Comparison of ENCODE assay signal across 8 mouse cellular contexts in genomic region chr7:38111996-38112395, GRCm38 (mm10). TPM values are rescaled to one million over a fixed set of nuclear protein-coding genes. Genes with fewer than 3 reads are reported as not detected.
DNase-seq lines count a peak whose midpoint lies in the region; ATAC-seq lines count a peak whose summit lies in the region.

No protein-coding gene starts in this region.

- no peak overlapping the region for H3K9ac ChIP-seq in heart, embryonic 11.5 days (ENCODE audit: low read depth, low read length)

- H3K9me3 ChIP-seq in heart, embryonic 11.5 days (replicated peaks; ENCODE audit: control insufficient read depth, low read length) = no peaks in the 10 kb centered on the region

- intact Hi-C loops in left cerebral cortex, postnatal 4 days (cut with DNase I) = no loop called here
- intact Hi-C loops in left cerebral cortex, postnatal 36 days (cut with DNase I) = no loop called here

- peak; percentile 58 for DNase-seq in left cerebral cortex, postnatal 4 days
- no peak for DNase-seq in left cerebral cortex, postnatal 36 days (ENCODE audit: low spot score in 2 of 2)
- peak; percentile 71 to 77 for DNase-seq in cerebellum, postnatal 10 days
- peak; percentile 54 to 77 for DNase-seq in kidney, postnatal 25 days
- peak; percentile 78 to 95 for DNase-seq in lung, postnatal 4 days
- no peak for DNase-seq in frontal cortex, postnatal 25 days (ENCODE audit: low spot score in 2 of 2)
- no peak for DNase-seq in B cell, adult 2 months

- H3K27me3 ChIP-seq in heart, embryonic 11.5 days (ENCODE audit: control insufficient read depth, insufficient read depth, low read length) = no peaks in the 10 kb centered on the region

- 0 out of 2 replicates have a peak overlapping the region, but pooled peaks have one; percentile 46 for H3K27ac ChIP-seq in heart, embryonic 11.5 days (ENCODE audit: low read depth, low read length)

- ATAC-seq in heart, embryonic 11.5 days (replicated peaks; ENCODE audit: insufficient number of reproducible peaks, low FRiP score, low TSS enrichment) = peak; percentile 35; the same call in 1 of the 2 replicates

- no peaks in the 10 kb centered on the region for H3K36me3 ChIP-seq in heart, embryonic 11.5 days (ENCODE audit: control insufficient read depth, insufficient read depth, low read length)

- H3K4me1 ChIP-seq in heart, embryonic 11.5 days (ENCODE audit: control insufficient read depth, insufficient read depth, low read length) = peaks cover 4% of the 10 kb centered on the region; the same call in 1 of the 2 replicates

- H3K4me2 ChIP-seq in heart, embryonic 11.5 days = no peak overlapping the region

- no peak overlapping the region for H3K4me3 ChIP-seq in heart, embryonic 11.5 days (ENCODE audit: low read depth, low read length)

- 41% methylated on average over 3 of the region's 3 CpGs for WGBS in heart, embryonic 11.5 days (ENCODE audit: insufficient replicate concordance)

RNA-seq across cellular contexts. Expression of gene Ccne1, which starts 4.7 kb away (rescaled TPM):
- total RNA-seq in left cerebral cortex, postnatal 4 days (2021) = 1 to 10 TPM; 8.7 to 8.8 TPM
- total RNA-seq in left cerebral cortex, postnatal 36 days (2021) = 10 to 100 TPM; 17.8 to 19.8 TPM
- 54.3 and 55.4 TPM in 2 replicates for polyA plus RNA-seq in heart, embryonic 11.5 days (2014; fragmentation: Nextera tagmentation; extraction: Ambion mirVana)

Comparison
In these comparisons a context has a peak if more than half of its experiments do, and no peak if none do; other contexts are left out.
1. DNase-seq: peak in left cerebral cortex, postnatal 4 days (single experiment), cerebellum, postnatal 10 days (2 of 2), kidney, postnatal 25 days (2 of 2) and lung, postnatal 4 days (2 of 2); none in left cerebral cortex, postnatal 36 days (0 of 2), frontal cortex, postnatal 25 days (0 of 2) and B cell, adult 2 months (0 of 2).